Mouse (Mus musculus): ENCODE results near the gene Osbpl3.

The Osbpl3 gene

DNA sequence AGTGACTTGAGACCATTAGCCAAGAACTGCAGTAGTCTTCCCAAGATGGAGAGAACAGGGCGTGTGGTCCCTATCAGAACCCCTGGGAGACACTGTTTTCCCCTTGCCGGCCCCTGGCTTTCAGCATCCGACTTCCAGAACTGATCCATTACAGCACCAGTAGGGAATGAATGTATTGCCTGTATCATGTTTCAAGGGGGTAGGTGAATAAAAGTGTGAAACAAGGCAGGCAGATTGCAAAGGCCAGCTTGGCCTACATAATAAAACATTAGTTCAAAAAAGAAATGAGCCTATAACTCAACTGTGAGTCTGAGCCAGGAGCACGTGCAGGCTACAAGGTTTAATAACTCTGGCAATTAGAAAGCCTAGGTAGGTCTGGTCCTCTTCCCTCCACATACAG, 52.5 kb downstream of the Osbpl3 start:
- DNase-seq (ENCODE audit: low read depth, low spot score): no peak

DNA sequence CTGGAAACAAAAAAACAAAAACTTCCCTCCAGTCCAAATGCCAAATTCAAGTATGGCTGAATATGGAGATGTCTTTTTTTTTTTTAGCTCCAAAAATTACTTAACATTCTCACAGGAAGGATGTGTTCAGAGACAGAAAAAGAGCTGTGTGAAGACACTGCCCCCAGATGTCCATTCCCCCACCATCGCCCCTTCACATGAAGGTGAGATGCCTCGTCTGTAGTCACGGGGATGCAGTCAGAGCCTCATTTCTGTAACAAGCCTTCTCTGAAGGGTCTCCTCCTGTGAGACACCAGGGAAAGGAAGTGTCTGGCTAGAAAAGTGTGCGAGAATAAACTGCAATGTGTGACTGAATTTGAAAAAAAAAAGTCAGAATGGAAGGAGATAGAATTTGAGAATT, 53.1 kb downstream of the Osbpl3 start:
- DNase-seq (ENCODE audit: low read depth, low spot score): no peak

DNA sequence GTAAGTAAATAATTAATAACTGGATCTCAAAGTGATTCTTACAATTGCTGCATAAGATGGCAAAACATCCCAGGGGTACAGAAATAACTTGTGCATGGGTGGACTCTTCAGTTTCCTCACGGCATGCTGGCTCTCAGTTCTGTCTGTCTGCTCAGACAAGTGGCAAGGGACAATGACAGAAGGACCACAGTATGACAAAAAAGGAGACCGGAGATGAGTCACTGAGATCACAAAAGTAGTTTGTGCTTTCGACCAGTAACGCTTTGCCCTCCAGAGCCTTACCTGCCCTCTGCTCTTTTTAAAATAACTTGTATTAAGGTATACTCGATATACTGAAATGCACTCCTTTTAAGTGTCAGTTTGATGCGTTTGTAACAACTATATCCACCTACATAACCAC, 55.8 kb downstream of the Osbpl3 start:
- no peak for DNase-seq (ENCODE audit: low read depth, low spot score)

DNA sequence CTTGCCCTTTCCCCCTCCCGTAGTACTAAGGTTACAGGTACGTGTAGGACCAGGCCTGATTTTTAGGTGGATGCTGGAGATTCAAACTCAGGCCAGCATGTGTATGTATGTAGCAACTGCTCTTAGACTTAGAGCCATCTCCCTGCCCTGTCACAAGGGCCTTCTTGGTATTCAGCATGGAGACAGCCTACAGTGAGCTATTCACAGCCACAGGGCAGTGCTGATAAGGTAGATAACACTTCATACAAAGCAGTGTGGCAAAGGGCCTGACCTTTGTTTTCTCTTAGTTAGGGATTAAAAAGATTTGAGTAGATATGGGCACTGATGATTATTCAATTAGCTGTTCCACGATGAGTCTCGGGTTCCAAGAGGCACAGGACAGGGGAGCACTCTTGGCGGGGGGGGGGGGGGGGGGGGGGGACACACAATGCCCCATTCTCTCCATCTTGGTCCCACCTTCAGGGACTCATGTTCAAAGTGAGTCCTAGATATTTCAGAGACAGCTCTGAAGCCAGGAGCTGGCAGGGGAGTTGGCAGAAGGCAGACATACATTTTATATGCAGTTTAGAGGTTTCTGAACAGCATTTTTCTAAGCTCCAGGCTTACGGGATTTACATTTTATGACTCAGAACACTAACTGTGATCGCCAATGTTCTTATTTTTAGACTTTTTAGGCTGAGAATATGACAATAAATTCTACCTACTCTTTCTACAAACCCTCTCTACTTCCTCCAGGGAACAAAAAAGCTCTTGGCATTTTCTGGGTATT, 56.4 kb downstream of the Osbpl3 start:
- no peak for DNase-seq (ENCODE audit: low read depth, low spot score)

DNA sequence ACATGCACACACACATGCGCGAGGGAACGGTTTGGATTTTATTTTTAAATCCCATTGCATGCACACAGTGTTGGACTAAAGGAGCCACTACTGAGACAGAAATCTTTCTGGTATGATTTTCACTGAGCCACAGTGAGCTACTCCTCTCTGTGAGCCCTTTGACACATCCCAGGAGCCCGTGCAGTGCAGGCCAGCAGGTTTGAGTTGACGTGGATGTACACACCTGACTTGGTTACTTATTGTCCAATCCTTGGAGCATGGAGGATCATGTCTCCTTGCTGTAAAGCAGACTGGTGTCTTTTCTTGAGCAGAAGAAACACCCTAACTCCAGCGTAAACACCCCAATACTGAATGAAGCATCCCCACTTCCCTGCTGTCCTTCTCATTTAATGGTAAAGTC, 57.7 kb downstream of the Osbpl3 start:
- no peak for DNase-seq (ENCODE audit: low read depth, low spot score)

DNA sequence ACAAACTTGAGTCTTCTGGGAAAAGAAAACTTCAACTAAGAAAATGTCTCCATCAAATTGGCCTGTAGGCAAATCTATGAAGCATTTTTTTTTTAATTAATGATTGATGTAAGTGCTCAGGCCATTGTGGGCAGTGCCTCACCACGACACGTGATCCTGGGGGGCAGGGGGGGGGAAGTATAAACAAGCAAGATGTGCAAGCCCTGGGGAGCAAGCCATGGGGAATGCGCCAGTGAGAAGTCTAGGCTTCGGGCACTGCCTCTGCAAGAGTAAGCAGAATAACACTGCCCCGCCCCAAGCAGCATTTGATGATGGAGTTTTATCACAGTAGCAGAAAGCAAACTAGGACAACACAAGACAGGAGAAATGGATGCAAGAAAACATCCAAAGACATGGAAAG, 58.9 kb downstream of the Osbpl3 start:
- DNase-seq (ENCODE audit: low read depth, low spot score): no peak

DNA sequence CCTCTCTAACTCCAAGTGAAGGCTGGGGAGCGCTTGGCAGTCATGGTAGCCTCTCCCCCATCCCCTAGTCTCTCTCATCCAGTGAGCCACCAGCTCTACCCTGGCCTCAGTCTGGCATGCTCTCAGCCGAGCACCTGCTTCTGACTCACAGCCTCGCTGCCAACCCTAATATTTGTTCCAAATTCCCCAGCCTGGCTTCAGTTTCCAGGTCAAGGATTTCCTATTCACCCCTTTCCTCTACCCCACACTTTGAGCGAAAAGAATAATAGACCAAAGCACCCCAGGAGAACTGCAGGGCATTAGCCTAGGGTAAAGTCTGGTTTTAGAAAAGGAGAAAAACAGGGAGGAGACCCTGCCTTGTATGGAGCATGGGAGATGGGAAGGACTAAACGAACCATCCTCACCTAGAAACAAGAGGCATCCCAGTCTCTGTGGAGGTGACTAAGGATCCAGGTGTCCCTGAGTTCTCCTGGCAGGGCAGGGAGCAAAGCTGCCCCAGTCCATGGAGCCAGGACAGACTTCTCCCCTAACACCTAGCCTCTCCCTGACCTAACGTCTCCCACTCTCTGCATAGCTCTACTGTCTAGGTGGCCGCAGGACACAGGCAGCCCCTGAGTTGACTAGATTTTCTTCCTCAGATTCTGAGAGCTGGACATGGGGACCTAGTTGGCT, 60.2 kb downstream of the Osbpl3 start:
- no peak for DNase-seq (ENCODE audit: low read depth, low spot score)

DNA sequence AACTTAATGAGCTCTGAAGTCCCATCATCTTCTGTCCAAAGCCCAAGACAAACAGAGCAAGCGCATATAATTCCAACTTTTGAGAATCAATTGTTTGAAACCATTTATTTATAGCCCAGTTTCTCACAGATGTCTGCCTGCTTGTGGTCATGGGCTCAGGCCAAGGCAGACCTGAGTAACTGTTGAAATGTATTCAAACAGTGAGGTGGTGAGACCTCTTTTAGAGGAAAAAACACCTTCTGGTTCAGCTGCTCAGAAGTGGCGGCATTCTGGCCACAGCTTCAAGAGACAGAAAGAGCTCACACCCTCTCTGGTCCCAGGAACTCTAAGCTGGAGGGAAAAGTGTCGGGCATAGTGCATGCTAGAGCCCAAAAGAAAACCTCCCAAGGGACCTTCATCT, 61.6 kb downstream of the Osbpl3 start:
- no peak for DNase-seq (ENCODE audit: low read depth, low spot score)

DNA sequence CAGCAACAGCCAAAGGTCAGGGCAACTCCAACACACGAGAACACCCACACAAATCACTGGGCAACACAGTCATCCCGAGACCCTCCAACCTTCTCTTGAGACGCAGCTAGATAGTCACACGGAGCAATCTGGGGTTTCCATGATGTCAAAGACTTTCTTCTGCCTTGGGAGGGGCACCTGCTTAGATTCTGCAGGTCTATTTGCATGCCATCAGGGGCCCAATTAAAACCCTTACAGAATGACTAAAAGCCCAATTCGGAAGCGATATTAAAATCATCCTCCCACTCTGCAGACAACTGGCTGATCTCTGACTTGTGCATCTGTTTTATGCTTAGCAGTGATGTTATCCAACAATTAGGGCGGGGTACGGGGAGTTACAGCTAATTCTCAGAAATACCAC, 62.0 kb downstream of the Osbpl3 start:
- no peak for DNase-seq (ENCODE audit: low read depth, low spot score)

DNA sequence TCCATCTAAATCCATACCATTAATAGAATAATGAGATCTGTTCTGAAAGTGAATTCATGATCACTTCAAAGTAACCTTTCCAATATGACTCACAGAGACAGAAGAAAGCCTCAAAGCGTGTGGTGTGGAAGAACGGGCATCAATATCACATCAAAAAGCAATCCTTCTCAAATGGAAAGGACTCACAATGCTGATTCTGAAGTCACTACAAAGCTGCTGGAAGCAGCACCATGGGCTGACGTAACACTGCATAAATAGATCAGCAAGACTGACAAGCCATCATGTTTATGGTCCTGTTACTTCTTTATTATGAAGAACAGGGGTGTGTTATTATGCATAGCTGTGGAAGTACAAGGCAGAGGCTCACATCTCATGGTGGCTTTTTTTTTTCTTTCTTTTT, 64.0 kb downstream of the Osbpl3 start:
- DNase-seq (ENCODE audit: low read depth, low spot score): no peak

DNA sequence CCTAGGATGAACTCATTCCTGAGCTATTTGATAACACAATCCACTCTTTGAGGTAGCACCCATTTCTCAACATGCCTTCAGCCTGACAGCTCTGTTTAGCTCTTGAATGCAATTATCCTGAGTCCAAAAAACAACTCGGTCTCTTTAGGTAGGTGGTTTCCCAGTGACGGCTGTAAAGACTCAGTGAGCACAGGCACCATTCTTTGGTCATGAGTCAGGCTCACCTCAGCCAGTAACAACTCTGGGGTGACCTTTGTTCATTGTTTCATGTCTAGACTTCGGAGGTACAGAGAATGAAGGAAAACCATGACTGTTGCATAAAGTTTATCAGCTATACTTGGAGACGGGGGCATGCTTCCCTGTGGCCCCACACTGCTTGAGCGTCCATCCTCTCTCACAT, 65.7 kb downstream of the Osbpl3 start:
- no peak for DNase-seq (ENCODE audit: low read depth, low spot score)

DNA sequence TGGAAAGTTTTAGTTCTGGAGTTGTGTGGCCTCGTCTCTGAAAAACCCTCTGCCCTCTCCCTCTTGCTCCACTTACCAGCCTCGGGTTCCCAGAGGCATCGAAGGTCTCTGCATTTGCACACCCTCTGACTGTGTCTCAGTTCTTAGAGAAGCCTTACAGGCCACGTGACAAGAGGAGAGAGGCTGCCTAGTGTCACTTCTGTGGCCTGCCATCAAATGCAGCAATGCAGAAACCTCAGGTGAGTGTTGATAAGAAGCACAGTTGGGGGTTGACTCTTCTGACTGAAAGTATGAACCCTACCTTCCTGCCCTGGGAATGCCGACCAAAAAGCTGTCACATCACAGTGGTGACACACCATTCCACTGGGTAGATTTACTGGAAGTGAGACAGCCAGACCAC, 68.4 kb downstream of the Osbpl3 start:
- DNase-seq (ENCODE audit: low read depth, low spot score): no peak

DNA sequence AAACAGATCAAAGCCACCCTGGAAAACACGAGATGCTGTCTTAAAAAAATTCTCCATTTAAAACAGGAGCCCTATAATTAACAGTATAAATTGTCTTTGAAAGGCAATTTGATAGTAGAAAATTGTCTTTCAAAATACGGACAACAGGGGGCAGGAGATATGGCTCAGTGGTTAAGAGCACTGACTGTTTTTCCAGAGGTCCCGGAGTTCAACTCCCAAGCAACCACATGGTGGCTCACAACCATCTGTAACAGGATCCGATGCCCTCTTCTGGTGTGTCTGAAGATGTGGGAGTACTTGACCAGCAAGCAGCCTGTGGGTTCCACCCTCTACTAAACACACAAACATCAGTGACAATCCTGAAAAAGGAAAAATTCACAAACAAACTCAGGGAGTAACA, 69.5 kb downstream of the Osbpl3 start:
- DNase-seq (ENCODE audit: low read depth, low spot score): no peak

DNA sequence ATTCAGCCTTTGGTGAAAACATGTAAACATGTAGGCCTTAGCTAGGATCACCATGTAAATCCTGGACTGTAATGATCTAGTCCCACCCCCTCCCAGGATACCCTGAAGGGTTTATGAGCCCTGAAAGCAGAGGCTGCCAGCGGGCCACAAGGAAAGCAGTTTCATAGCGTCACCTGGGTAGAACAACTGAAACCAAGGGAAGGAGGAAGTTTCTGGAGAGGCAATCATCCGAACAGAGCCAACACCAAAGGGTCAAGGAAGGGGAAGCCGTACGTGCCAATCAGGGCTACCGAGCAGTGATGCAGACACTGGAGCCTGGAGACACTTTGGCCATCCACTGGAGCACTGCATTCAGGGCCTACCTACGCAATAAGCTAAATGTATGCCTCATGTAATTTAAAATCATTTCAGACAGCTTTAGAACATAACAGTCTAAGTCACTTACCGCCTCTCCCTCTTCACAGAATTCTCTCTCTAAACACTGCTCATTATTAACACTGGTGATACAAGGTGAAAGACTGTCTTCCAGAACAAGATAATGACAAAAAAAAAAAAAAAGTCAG, 70.5 kb downstream of the Osbpl3 start:
- DNase-seq (ENCODE audit: low read depth, low spot score): no peak

DNA sequence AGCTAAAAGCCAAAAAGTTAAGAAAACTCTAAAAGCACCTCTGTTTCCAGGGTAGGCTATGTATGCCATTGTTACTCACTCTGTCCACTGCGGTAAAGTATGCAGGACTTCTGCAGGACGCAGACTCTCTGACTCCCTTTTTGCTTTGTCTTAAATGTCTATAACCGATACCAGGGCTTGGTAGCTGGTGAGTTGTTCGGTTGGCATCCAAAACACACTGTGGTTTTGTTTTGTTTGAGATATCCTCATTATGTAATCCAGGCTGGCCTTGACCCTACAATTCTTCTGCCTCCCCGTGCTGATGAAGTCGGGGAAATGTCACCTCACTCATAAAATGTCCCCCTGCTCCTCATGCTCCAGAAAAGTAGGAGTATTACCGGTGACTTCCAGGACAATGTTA, 73.3 kb downstream of the Osbpl3 start:
- no peak for DNase-seq (ENCODE audit: low read depth, low spot score)

DNA sequence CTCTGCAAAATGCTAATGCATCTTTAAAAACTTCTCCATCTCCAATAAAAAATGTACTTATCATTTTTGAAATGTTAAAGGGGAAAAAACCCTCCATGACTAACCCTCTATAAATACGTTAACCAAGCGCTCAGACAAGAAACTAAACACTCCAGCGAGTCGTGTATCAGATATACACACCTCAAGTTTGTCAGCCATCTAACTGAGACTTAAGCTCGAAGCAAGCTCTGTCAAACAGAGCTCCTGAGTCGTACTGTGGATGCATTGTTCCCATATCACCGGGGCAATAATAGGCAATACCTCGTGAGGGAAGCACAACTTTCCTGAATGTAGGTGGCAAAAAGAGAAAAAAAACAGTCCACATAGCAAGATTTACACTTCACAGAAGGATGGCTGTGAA, 73.8 kb downstream of the Osbpl3 start:
- DNase-seq (ENCODE audit: low read depth, low spot score): no peak

DNA sequence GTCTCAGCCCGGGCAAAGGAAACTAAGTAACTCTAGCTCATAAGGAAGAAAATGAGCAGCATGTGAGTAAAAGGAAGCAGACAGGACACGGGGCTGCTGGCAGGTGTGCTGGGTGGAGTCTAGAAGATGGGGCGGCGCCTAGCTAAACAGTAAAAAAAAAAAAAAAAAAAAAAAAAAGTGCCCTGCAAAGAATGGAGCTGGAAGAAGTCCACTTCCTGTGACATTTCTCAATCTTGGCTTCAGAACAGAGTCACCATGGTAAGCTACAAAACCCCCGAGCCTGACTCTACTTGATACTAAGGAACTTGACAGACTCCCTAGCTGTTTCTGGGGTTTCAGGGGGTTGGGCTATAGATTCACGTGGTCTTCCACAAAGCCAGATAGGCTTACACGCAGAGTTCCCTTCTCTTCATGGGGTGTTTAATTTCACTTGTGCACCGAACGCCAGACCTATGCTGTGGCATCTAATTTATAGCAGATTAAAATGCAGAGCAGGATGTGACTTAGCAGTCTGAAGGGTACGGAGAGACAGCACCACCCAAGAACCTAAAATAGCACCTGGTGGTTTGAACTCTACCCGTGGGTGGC, 74.4 kb downstream of the Osbpl3 start:
- no peak for DNase-seq (ENCODE audit: low read depth, low spot score)

DNA sequence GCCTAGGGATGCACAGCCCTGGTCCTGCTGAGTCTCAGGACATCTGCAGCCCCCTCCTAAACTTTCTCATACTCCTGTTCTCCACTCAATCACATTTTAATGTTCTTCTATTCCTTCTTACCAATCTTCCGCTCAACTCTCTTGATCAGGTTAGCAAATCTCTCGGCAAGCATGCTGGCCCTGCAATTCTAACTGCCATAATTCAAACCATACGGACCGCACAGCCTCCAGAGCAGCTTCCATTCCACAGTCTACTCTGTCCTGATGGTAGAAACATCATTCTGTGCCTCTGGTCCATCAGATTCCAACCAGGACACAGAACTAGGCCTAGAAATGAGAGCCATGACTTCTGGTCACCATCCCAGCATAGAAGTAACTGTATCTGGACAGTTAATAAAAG, 76.3 kb downstream of the Osbpl3 start:
- DNase-seq (ENCODE audit: low read depth, low spot score): no peak

DNA sequence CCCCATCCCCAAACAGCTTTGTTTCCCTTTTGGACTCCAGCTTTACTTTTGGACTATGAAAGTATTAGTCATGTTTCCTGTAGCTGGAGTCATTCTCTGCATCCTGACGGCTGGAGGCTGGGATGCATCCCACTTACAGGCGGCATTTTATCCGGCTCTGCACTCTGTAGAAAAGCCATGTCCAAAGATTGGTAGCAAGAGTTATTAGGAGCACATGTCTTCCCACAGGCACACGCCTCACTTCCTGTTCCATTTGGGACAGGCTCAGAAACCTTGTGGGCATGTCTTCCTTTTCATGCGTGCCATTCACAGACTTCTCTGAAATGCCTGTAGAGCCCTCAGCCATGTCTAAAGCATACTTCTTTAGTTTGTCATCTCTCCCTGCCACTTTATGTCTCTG, 76.9 kb downstream of the Osbpl3 start:
- no peak for DNase-seq (ENCODE audit: low read depth, low spot score)

DNA sequence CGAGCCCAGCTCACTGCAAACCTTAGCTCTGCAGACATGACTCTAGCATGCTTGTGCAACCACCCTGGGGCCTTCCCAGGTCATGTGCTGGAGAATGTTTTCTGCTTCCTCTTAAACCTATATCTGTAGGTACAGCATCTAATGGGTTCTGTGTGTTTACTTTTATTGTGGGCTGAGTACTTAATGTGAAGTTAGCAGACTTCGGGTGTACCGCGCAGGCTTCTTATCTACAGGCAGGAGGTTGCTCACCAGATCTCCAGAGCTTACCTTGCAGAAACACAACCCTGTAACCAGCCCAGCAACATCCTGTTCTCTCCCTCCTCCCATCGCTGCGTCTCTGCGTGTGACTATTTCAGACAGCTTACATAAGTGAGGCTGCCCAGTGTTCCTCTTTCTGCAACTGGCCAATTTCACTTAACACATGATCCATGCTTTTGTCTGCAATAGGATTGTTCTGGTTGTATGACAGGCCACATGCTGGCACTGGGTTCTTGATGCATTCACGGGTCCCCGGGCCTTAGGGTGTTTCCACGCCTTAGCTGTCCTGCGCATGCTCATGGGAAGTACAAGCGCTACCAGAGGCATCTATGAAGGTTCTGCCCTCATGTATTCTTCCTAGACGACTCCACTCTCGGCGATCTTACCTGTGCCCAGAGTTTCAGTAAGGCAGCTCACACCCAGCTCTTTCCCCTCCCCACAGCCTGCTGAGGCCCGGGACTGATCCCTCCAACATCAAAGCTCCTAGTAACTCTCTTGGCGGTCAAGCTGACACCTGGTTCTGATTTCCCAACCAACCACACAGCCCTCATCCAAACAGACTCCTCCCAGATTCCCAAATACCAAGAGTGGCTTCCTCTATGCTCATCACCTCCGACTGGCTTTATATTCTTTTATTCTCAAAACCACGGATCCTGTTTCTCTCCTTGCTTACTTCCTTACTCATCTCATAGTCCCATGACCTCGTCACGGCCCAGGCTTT, 78.0 kb downstream of the Osbpl3 start:
- DNase-seq (ENCODE audit: low read depth, low spot score): no peak

DNA sequence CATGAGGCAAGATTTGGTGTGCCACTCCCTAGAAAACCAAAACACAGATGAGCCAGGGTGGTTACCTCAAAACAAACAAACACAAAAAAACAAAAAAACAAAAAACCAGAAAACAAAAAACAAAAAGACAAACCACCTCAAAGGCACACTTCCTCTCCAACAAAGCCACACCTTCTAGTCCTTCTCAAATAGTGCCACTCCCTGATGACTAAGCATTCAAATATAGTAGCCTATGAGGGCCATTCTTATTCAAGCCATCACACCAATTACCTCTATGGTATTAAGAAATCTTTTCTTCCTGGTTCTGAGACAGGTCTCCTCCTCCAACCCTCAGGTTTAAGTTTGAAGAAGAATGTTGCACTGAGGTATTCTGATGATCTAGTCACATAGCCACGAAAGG, 79.3 kb downstream of the Osbpl3 start:
- DNase-seq (ENCODE audit: low read depth, low spot score): no peak

Data from embryo, embryonic 11.5 days (tissue).